Mouse (Mus musculus) left cerebral cortex, postnatal 36 days (tissue): ENCODE data around the gene Ptpn5. TPM values are rescaled to one million over a fixed set of nuclear protein-coding genes. Genes with fewer than 3 reads are reported as not detected.

Source experiments
- DNase-seq, 2 experiments: peaks; one replicate each; pipeline ENCODE4 v3.0.0; 2021 to 2022; ENCODE audit warnings: low spot score in 2 of 2, mixed read lengths in 1 of 2
- intact Hi-C: fragments of 180-260 bp; cut with DNase I; formaldehyde crosslinking; loops from one replicate; pipeline ENCODE4 v1.15.1; 2025
- microRNA-seq: library from miRNA; unstranded; fragments of <30 nt; microRNA quantifications from one replicate; pipeline ENCODE4 v1.2.0, GENCODE M21; 2022
- total RNA-seq, 2 experiments: library from RNA; stranded (reverse); gene quantifications; 2 replicates each; pipeline ENCODE4 v1.2.3; 2021

Ptpn5 gene
- total RNA-seq, 2 experiments from 2014 or later: 149 to 184 TPM

GRCm38 (mm10) chr7:47030517-47031193 lies 102.8 kb downstream of the Ptpn5 start:
- intact Hi-C loops: no loop called here
- no peak for DNase-seq

Small RNA genes lying within 50 kb of the gene (microRNA-seq; reads per million reads assigned to microRNA genes)
- gene Mir7056: 6.9 reads per million, percentile 24 among the genes with 10 or more reads in this experiment

Other genes with a start within 250 kb of the Ptpn5 start
- gene Tsg101, start 213.7 kb downstream of the Ptpn5 start, total RNA-seq: 10 to 100 TPM; 73.4 to 76.1 TPM
- gene Uevld, start 175.2 kb downstream of the Ptpn5 start, total RNA-seq: 10 to 100 TPM; 11.9 to 12.1 TPM
- not detected for gene Gm9999, start 150.1 kb downstream of the Ptpn5 start, total RNA-seq
- 10 to 100 TPM; 15.1 TPM for gene Spty2d1, start 125.3 kb downstream of the Ptpn5 start, total RNA-seq
- gene Tmem86a, start 83.1 kb downstream of the Ptpn5 start, total RNA-seq: 10 to 100 TPM; 15.1 to 17.1 TPM
- not detected for gene Mrgpra6, start 71.2 kb upstream of the Ptpn5 start, total RNA-seq
- not detected for gene Mrgpra9, start 119.2 kb upstream of the Ptpn5 start, total RNA-seq
- gene Mrgpra1, start 220.6 kb upstream of the Ptpn5 start, total RNA-seq: not detected